Mouse (Mus musculus) midbrain, postnatal 0 days (tissue): ENCODE results near the gene Sowaha. TPM values are rescaled to one million over a fixed set of nuclear protein-coding genes. Genes with fewer than 3 reads are reported as not detected.

Experiments
- ATAC-seq: fragments of 200-750 bp; cut with Nextera tagmentation; 2 replicates; pipeline ENCODE4 v1.8.0; 2017; ENCODE audit warnings: moderate number of reproducible peaks, mild to moderate bottlenecking, moderate TSS enrichment, moderate library complexity; ENCODE audit not compliant: low FRiP score
- DNase-seq: peaks from one replicate; pipeline ENCODE4 v3.0.0-alpha.2; 2015; ENCODE audit warnings: low spot score
- H3K27ac ChIP-seq: fragments of 300-500 bp; sonication (generic); 2 replicates; pipeline ENCODE4 v1.5.1; 2014; ENCODE audit warnings: low read depth, mild to moderate bottlenecking, low read length, mixed read lengths
- H3K27me3 ChIP-seq: fragments of 300-500 bp; sonication (generic); 2 replicates; pipeline ENCODE4 v1.6.1; 2014; ENCODE audit warnings: low read length, control low read depth, mixed read lengths; ENCODE audit not compliant: insufficient read depth
- H3K36me3 ChIP-seq: fragments of 300-500 bp; sonication (generic); 2 replicates; pipeline ENCODE4 v1.6.1; 2014; ENCODE audit warnings: low read length, control low read depth, mixed read lengths; ENCODE audit not compliant: insufficient read depth
- H3K4me1 ChIP-seq: fragments of 300-500 bp; sonication (generic); 2 replicates; pipeline ENCODE4 v1.6.1; 2014; ENCODE audit warnings: mild to moderate bottlenecking, control low read depth, antibody characterized with exemption, low read length, mixed read lengths; ENCODE audit not compliant: insufficient read depth
- H3K4me2 ChIP-seq: fragments of 300-500 bp; sonication (generic); 2 replicates; pipeline ENCODE4 v1.6.1; 2014; ENCODE audit warnings: low read depth, mild to moderate bottlenecking, low read length, mixed read lengths; ENCODE audit not compliant: poor library complexity, severe bottlenecking
- H3K4me3 ChIP-seq: fragments of 300-500 bp; sonication (generic); 2 replicates; pipeline ENCODE4 v1.5.1; 2014; ENCODE audit warnings: low read depth, mild to moderate bottlenecking, low read length, moderate library complexity
- H3K9ac ChIP-seq: fragments of 300-500 bp; sonication (generic); replicated peaks from 2 replicates; pipeline ENCODE4 v1.6.1; 2014; ENCODE audit warnings: mild to moderate bottlenecking, low read length, moderate library complexity, mixed read lengths; ENCODE audit not compliant: poor library complexity, severe bottlenecking
- H3K9me3 ChIP-seq: fragments of 300-500 bp; sonication (generic); 2 replicates; pipeline ENCODE4 v1.6.1; 2016; ENCODE audit warnings: low read length, control low read depth
- CTCF ChIP-seq: IDR thresholded peaks from 2 replicates; pipeline ENCODE4 v1.5.1; 2016; ENCODE audit warnings: antibody characterized with exemption, mild to moderate bottlenecking
- WGBS: fragments of 180-500 bp; shearing (Covaris S2); extraction: QIAGEN DNeasy Blood & Tissue Kit; methylation state at CpG from one replicate; pipeline ENCODE4 v1.1.7; 2014; 5-methylcytosine and 5-hydroxymethylcytosine counted together
- polyA plus RNA-seq: library from polyadenylated mRNA; unstranded; fragments of >200 nt; fragmentation: Nextera tagmentation; extraction: Ambion mirVana; gene quantifications from 2 replicates; pipeline ENCODE4 v1.2.1, GENCODE M21; 2015
- total RNA-seq: library from RNA; depleted of rRNA; stranded (reverse); fragments of >200 nt; gene quantifications from 2 replicates; pipeline ENCODE4 v1.2.3, GENCODE M21; 2014

The Sowaha gene
- total and polyA plus RNA-seq, 2 experiments from 2014 or later = 4.0 to 7.3 TPM

- H3K4me3 ChIP-seq = peak overlapping the region; percentile 83
- no peaks in the 10 kb centered on the region for H3K36me3 ChIP-seq
- H3K9ac ChIP-seq = peak overlapping the region; percentile 91
- DNase-seq (no peak), ATAC-seq (peak; percentile 27; the same call in 1 of the 2 replicates)
- peak overlapping the region; percentile 75 for H3K27ac ChIP-seq
- H3K9me3 ChIP-seq = no peaks in the 10 kb centered on the region
- WGBS = under 1% methylated on average over 24 of the region's 24 CpGs
- peaks cover 4% of the 10 kb centered on the region; the same call in 1 of the 2 replicates for H3K4me1 ChIP-seq
- H3K27me3 ChIP-seq = no peaks in the 10 kb centered on the region
- peak; percentile 13; the same call in 1 of the 2 replicates for TF ChIP-seq CTCF
- peak overlapping the region; percentile 86 for H3K4me2 ChIP-seq
These were observed 40.3 kb upstream of the Sowaha start for GRCm38 (mm10) chr11:53520122-53520978.

DNA sequence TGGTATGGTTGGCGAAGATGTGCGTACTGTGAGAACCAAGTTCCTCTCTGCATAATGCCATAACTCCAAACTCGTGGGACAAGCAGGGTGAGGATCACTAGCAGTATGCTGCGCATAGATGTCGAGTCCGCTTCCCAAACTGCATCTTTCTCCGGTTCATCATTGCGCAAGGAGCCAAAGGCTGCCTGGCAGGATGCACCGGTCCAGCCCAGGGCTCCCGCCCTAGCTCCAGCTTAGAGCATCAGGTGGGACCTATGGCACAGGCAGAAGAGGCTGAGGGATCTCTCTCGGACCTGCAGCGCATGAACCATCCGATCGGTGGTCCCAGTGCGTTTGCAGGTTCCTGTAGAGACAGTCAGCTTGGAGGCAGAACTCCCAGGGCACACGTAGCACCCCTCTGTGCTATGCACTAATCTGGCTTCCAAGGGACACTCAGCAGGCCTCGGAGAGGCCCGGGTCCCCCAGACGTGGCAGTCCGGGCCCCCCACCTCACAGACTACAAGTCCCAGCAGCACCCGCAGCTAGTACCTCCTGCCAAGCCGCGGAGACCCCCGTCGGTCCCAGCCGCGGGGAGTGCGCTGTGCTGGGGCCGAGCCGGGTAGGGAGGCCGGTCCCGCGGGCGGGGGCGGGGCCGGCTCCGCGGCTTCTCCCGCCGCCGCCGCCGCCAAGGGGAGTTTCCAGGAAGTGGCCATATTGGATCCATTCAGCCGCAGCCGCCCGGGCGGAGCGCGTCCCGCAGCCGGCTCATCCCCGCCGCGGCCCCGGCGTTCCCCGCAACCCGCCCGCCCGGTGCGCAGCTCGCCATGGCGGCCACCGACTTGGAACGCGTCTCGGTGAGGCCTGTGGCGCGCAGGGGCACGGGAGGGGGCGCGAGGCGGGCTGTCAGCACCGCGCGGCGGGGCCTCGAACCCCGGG is 39.4 kb upstream of the Sowaha start, which contains the start of gene Sept8:
Sept8 (plus strand) TSS at position 51 of the 915 bp plus-strand sequence.
- peak; percentile 61 for DNase-seq
- H3K4me2 ChIP-seq = peak within 1 kb of the TSS; percentile 86
- peak within 1 kb of the TSS; percentile 91 for H3K9ac ChIP-seq
- no peak for TF ChIP-seq CTCF
- 0 out of 2 replicates have a peak, but pooled peaks cover 2% of the 10 kb centered on the region for H3K4me1 ChIP-seq
- no peaks in the 10 kb centered on the region for H3K36me3 ChIP-seq
- H3K27me3 ChIP-seq = no peaks in the 10 kb centered on the region
- no peaks in the 10 kb centered on the region for H3K9me3 ChIP-seq
- H3K27ac ChIP-seq = peak within 1 kb of the TSS; percentile 75
- ATAC-seq = peak; percentile 84
- H3K4me3 ChIP-seq = peak within 1 kb of the TSS; percentile 83
- WGBS = 6% methylated on average over 67 of the region's 79 CpGs

GRCm38 (mm10) chr11:53518759-53519158 is 38.7 kb upstream of the Sowaha start:
- Histone ChIP-seq H3K9me3 (no peaks in the 10 kb centered on the region), H3K4me3 (no peak overlapping the region), H3K36me3 (no peaks in the 10 kb centered on the region), H3K4me1 (0 out of 2 replicates have a peak, but pooled peaks cover under 1% of the 10 kb centered on the region), H3K9ac (no peak overlapping the region), H3K4me2 (peak overlapping the region; percentile 86), H3K27ac (no peak overlapping the region), H3K27me3 (no peaks in the 10 kb centered on the region)
- no peak for ATAC-seq
- DNase-seq = no peak
- TF ChIP-seq CTCF = no peak
- 53% methylated on average over 5 of the region's 5 CpGs for WGBS

- no peak for TF ChIP-seq CTCF
- Histone ChIP-seq H3K27me3 (no peaks in the 10 kb centered on the region), H3K9me3 (no peaks in the 10 kb centered on the region), H3K27ac (no peak overlapping the region), H3K36me3 (no peaks in the 10 kb centered on the region), H3K4me3 (no peak overlapping the region), H3K9ac (no peak overlapping the region), H3K4me1 (no peaks in the 10 kb centered on the region), H3K4me2 (no peak overlapping the region)
- no peak for ATAC-seq
- no peak for DNase-seq
- 53% methylated on average over 8 of the region's 8 CpGs for WGBS
These were observed 36.9 kb upstream of the Sowaha start for GRCm38 (mm10) chr11:53516775-53517627.

GRCm38 (mm10) chr11:53510351-53510750 is 30.3 kb upstream of the Sowaha start:
- Histone ChIP-seq H3K36me3 (no peaks in the 10 kb centered on the region), H3K4me2 (no peak overlapping the region), H3K4me3 (no peak overlapping the region), H3K4me1 (no peaks in the 10 kb centered on the region), H3K27ac (no peak overlapping the region), H3K9ac (no peak overlapping the region), H3K27me3 (no peaks in the 10 kb centered on the region), H3K9me3 (no peaks in the 10 kb centered on the region)
- no peak for TF ChIP-seq CTCF
- WGBS = 39% methylated on average over 5 of the region's 5 CpGs
- ATAC-seq (no peak), DNase-seq (no peak)
